Mouse (Mus musculus) spleen, embryonic (tissue): ENCODE results near the gene Tmem176b.
"Not testable (repeated sequence)": the region's sequence is repeated elsewhere in the genome, so short reads cannot be mapped to it uniquely, and the experiment has no call there.

Source experiments
- CTCF ChIA-PET: fragments of 350-600 bp; sonication (Branson Sonifier 250); formaldehyde crosslinking; loops from one replicate; lab custom pipeline; 2022; lab: Charles Lee

Gene Tmem176b

GRCm38 (mm10) chr6:48845086-48845485, 3.8 kb upstream of the Tmem176b start:
- CTCF ChIA-PET, result no interaction called here

DNA sequence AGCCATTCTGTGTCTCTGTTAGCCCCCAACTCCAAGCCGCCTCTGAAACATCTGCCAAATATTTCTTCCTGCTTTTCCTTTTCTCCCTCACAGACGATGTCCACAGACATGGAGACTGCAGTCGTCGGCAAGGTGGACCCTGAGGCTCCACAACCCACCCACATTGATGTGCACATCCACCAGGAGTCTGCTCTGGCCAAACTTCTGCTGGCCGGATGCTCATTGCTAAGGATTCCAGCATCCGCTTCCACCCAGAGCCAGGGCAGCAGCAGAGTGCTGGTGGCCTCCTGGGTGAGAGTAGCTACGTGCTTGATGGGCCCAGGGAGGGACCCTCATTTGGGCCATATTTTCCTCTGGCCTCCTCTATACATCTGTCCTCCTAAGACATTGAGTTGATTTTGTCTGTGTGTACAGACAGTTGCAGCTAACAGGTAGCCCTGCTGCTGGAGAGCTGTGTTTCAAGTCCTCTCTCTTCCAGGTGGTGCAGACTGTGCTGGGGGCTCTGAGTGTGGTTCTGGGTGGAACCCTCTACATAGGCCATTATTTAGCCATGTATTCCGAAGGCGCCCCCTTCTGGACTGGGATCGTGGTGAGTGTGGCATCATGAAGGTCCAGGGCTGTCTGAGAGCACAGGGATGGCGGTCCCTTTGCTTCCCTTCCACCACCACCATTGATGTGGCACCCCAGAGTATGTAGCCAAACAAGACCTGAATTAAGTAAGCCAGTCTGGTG, 981 bp upstream of the Tmem176b start:
- CTCF ChIA-PET, result no interaction called here

DNA sequence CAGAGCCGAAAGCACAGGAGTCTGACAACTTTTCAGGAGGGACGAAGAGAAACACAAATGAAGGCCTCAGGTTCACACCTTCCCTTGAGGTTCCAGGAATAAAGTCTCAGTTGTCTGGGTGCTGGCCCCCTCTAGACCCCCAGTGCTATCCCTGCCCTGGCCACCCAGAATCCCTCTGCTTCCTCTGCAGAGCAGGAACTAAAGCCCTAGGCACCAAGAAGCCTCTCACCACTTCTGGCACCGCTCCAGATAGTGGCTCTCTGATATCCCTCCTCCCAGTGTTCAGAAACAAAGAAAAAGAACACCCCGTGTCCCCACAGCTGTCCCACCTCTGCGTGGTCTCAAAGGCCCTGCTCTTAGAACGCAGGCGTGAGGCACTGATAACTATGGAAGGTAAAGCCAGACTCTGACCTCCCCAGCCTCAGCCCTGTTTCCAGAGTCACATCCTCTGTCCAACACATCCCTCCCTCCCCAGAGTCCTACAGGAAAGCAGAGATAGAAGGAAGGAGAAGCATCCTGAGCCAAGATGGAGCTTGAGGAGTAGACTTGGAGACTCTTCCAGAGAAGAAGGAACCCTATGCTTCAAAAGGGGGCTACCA, 826 bp downstream of the Tmem176b start, which contains the start of gene Tmem176a:
Gene Tmem176a, plus strand, starts transcription at position 549 of the 599 bp plus-strand sequence.
- CTCF ChIA-PET, result interaction anchor here (0.5 kb wide), 1 partner anchor 242 kb away, joined by 7 read pairs; no protein-coding TSS in a partner anchor

GRCm38 (mm10) chr6:48838321-48839080, 2.8 kb downstream of the Tmem176b start:
- CTCF ChIA-PET, result no interaction called here

DNA sequence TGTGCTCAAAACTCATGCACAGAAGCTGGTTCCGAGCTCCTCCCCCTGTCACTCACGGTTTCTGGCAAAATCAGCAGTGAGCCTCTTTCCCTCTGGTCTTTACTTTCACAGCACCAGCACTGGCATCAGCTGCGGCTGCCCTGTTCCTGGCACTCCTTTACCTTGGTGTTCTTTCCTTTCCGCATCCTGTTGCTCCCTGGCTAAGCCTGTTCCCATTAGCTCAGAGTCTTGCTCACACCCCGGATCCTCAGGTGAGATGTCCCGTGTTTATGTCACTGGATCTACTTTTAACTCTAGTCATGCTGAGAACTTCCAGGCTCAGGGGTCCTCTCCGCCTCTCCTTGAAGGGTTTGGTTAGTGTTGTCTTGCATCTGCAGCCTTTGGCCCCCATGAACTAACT, 3.8 kb downstream of the Tmem176b start:
- CTCF ChIA-PET, result interaction anchor here (0.6 kb wide), 1 partner anchor 8 kb away, joined by 10 read pairs; no protein-coding TSS in a partner anchor

DNA sequence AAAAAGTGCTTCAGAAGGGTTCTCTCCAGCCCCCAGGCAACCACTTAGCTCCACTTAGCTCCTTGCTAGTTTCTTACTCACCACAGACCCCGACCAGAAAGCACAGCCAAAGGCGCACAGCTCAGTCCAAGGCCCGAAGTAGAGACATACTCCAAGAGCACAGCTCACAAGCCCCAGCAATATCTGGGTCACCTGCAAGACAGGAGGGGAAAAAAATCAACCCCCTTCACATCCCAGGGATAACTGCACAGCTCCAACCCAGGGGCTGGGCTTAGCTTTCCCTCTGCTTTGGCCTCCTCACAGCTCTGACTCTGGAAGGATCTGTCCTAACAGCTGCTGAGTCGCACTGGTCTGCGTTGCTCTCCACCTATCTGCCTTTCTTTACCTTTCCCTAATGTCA, 5.2 kb downstream of the Tmem176b start:
- CTCF ChIA-PET, result no interaction called here

DNA sequence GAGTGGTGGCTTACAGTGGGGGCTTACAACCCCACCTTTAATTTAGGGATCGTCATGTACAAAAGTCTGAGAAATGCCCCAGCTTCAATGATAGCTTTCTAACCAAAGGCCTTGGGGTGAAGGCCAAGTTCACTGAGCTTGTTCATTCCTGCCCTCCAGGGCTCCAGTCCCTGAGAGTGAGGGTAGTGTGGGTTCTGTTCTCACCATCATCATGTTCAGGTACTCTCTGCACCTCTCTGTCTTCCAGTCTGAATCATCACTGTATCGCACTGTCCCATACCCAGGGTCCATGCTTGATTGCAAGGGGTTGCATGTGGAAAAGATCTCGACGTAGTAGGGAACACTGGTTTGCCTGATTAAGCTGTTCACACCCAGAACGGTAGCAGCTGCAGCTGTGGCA, 6.1 kb downstream of the Tmem176b start:
- CTCF ChIA-PET, result interaction anchor here (1.2 kb wide), 1 partner anchor 17 kb away, joined by 3 read pairs; no protein-coding TSS in a partner anchor

DNA sequence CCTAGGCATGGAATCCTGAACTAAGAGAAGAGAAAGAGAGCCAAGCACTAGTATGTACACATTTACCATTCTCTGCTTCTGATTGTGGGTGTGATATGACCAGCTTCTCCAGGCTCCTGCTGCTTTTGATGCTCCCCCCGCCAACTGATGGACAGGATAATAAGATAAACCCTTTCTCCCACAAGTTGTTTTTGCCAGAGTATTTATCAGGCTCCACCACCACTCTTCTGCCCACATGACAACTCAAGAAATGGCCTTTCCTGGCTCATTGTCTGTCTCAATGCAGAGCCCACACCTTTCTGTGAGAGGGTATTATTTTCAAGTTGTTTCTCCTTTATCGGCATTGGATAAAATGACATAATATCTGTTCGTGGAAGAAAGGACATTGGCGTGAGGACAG, 7.8 kb downstream of the Tmem176b start:
- CTCF ChIA-PET, result no interaction called here

DNA sequence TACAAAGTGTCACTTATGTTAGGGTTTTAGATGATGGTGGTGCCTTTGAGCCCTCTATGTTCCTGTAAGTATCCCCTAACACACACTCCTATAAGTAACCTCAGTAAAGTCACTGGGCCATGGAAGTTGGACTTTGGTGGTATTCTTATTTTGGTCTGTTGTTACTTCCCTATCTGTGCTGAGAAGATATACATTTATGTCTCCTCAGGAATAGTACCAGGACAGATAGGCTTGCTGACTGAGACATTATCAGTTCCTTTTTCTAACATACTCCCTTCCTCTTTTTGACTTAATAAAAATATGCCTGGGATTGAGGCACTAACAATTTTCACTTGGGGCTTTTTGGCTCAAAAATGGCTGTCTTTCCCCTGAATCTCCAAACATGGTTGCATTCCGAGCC, 8.9 kb downstream of the Tmem176b start:
- CTCF ChIA-PET, result no interaction called here

GRCm38 (mm10) chr6:48831141-48831540, 10.2 kb downstream of the Tmem176b start:
- CTCF ChIA-PET, result no interaction called here

GRCm38 (mm10) chr6:48830241-48830640, 11.1 kb downstream of the Tmem176b start:
- CTCF ChIA-PET, result interaction anchor here (0.5 kb wide), 1 partner anchor 24 kb away, joined by 3 read pairs; no protein-coding TSS in a partner anchor

- CTCF ChIA-PET, result interaction anchor here (0.5 kb wide), 1 partner anchor 24 kb away, joined by 3 read pairs; no protein-coding TSS in a partner anchor
Observed at GRCm38 (mm10) chr6:48829651-48830050, 11.6 kb downstream of the Tmem176b start.

- CTCF ChIA-PET, result interaction anchor here (0.7 kb wide), 1 partner anchor 40 kb away, joined by 10 read pairs; no protein-coding TSS in a partner anchor
Observed at GRCm38 (mm10) chr6:48828976-48829375, 12.3 kb downstream of the Tmem176b start.

- CTCF ChIA-PET, result interaction anchor here (0.7 kb wide), 1 partner anchor 44 kb away, joined by 9 read pairs; no protein-coding TSS in a partner anchor
Observed at GRCm38 (mm10) chr6:48825016-48825415, 16.3 kb downstream of the Tmem176b start.

- CTCF ChIA-PET, result not testable (repeated sequence)
Observed at GRCm38 (mm10) chr6:48821991-48822785, 19.1 kb downstream of the Tmem176b start.

GRCm38 (mm10) chr6:48817815-48818214, 23.5 kb downstream of the Tmem176b start:
- CTCF ChIA-PET, result interaction anchor here (0.9 to 1.0 kb wide), 2 partner anchors 17 to 172 kb away, joined by 3 read pairs; no protein-coding TSS in a partner anchor

DNA sequence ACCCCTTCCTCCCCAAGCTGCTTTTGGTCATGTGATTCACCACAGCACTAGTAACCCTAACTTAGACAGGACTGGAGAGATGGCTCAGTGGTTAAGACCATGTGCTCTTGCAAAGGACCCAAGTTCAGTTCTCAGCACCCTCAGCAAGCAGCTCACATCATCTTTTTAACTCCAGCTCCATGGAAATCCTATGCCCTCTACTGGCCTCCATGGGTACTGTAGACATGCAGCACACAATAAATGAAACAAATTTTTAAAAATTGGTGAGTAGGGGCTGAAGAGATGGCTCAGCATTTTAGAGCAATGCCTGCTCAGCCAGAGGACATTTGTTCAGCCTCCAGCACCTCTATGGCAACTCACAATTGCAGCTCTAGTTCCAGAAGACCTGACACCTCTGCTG, 26.3 kb downstream of the Tmem176b start:
- CTCF ChIA-PET, result interaction anchor here (0.7 kb wide), 1 partner anchor 286 kb away, joined by 6 read pairs; no protein-coding TSS in a partner anchor

- CTCF ChIA-PET, result no interaction called here
Observed at GRCm38 (mm10) chr6:48809494-48810219, 31.6 kb downstream of the Tmem176b start.

DNA sequence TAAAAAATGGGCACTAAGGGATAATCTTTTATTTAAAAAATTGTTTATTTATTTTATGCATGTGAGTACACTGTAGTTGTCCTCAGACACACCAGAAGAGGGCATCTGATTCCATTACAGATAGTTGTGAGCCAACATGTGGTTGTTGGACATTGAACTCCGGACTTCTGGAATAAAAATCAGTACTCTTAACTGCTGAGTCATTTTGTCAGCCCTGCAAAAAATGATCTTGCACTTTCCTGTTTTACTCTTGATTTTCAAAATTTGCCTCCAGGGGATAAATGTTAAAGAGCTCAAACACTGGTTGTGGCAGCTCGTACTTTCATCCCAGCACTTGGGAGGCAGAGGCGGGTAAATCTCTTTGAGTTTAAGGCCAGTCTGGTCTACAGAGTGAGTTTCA, 34.5 kb downstream of the Tmem176b start:
- CTCF ChIA-PET, result no interaction called here

DNA sequence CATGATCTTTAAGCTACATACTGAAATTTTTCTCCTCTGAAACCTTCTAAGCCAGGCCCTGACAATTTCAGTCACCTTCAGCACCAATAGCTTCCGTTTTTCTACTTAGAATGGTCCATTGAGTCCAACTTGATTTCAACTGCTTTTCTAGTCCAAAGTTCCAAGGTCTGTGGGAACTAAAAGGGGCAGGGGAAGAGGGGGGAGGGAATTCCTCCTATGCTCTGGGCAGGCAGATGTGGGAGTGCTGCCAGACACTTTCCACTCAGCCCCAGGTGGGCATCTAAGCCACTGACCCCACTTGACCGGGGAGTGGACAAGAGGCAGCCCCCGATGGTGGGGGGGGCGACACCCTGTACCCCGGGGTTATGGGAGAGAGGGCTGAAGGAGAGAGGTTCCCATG, 37.0 kb downstream of the Tmem176b start:
- CTCF ChIA-PET, result interaction anchor here (0.6 kb wide), 1 partner anchor 36 kb away, joined by 3 read pairs; no protein-coding TSS in a partner anchor
